Mouse (Mus musculus): ENCODE data around the gene B4galt2. TPM values are rescaled to one million over a fixed set of nuclear protein-coding genes. Genes with fewer than 3 reads are reported as not detected.

Gene B4galt2
- polyA plus RNA-seq, 1 experiment from 2014 or later, result 28.7 TPM

GRCm38 (mm10) chr4:117844467-117844866 is 38.8 kb downstream of the B4galt2 start:
- no peak for ATAC-seq
- Histone ChIP-seq H3K27ac (no peak overlapping the region), H3K27me3 (no peaks in the 10 kb centered on the region), H3K36me3 (ENCODE audit: poor library complexity, severe bottlenecking) (no peaks in the 10 kb centered on the region), H3K4me1 (peaks cover 12% of the 10 kb centered on the region), H3K9me3 (replicated peaks) (no peaks in the 10 kb centered on the region), H3K4me3 (no peak overlapping the region), H3K4me2 (no peak overlapping the region), H3K9ac (no peak overlapping the region)
- 93% methylated on average over 5 of the region's 5 CpGs for WGBS

- Histone ChIP-seq H3K4me2 (no peak overlapping the region), H3K36me3 (ENCODE audit: poor library complexity, severe bottlenecking) (no peaks in the 10 kb centered on the region), H3K9me3 (replicated peaks) (no peaks in the 10 kb centered on the region), H3K4me3 (no peak overlapping the region), H3K27ac (no peak overlapping the region), H3K4me1 (peaks cover 5% of the 10 kb centered on the region), H3K27me3 (no peaks in the 10 kb centered on the region), H3K9ac (no peak overlapping the region; the same call in 1 of the 2 replicates)
- ATAC-seq, result no peak
- WGBS, result 83% methylated on average over 5 of the region's 5 CpGs
Observed at GRCm38 (mm10) chr4:117843101-117843500, 40.2 kb downstream of the B4galt2 start.

- H3K4me2 ChIP-seq, result no peak overlapping the region
- 89% methylated on average over 3 of the region's 3 CpGs for WGBS
- H3K36me3 ChIP-seq (ENCODE audit: poor library complexity, severe bottlenecking), result no peaks in the 10 kb centered on the region
- no peaks in the 10 kb centered on the region for H3K27me3 ChIP-seq
- no peaks in the 10 kb centered on the region for H3K9me3 ChIP-seq (replicated peaks)
- ATAC-seq, result no peak
- no peak overlapping the region for H3K4me3 ChIP-seq
- H3K27ac ChIP-seq, result no peak overlapping the region
- H3K4me1 ChIP-seq, result no peaks in the 10 kb centered on the region; the same call in 1 of the 2 replicates
- H3K9ac ChIP-seq, result no peak overlapping the region
Observed at GRCm38 (mm10) chr4:117841566-117841965, 41.7 kb downstream of the B4galt2 start.

- Histone ChIP-seq H3K9ac (no peak overlapping the region), H3K36me3 (ENCODE audit: poor library complexity, severe bottlenecking) (no peaks in the 10 kb centered on the region), H3K4me2 (no peak overlapping the region), H3K4me1 (no peaks in the 10 kb centered on the region), H3K27me3 (no peaks in the 10 kb centered on the region), H3K4me3 (no peak overlapping the region), H3K9me3 (replicated peaks) (no peaks in the 10 kb centered on the region), H3K27ac (no peak overlapping the region)
- WGBS, result 95% methylated on average over 5 of the region's 5 CpGs
- no peak for ATAC-seq
Observed at GRCm38 (mm10) chr4:117840821-117841220, 42.5 kb downstream of the B4galt2 start.

- no peaks in the 10 kb centered on the region for H3K9me3 ChIP-seq (replicated peaks)
- no peak overlapping the region for H3K4me3 ChIP-seq
- H3K27me3 ChIP-seq, result no peaks in the 10 kb centered on the region
- no peak overlapping the region for H3K27ac ChIP-seq
- WGBS, result 86% methylated on average over 6 of the region's 6 CpGs
- peaks cover 5% of the 10 kb centered on the region for H3K4me1 ChIP-seq
- H3K4me2 ChIP-seq, result no peak overlapping the region
- no peak overlapping the region for H3K9ac ChIP-seq
- no peak for ATAC-seq
- H3K36me3 ChIP-seq (ENCODE audit: poor library complexity, severe bottlenecking), result no peaks in the 10 kb centered on the region
Observed at GRCm38 (mm10) chr4:117839366-117839765, 43.9 kb downstream of the B4galt2 start.

- ATAC-seq, result no peak
- 70% methylated on average over 4 of the region's 4 CpGs for WGBS
- no peak overlapping the region for H3K27ac ChIP-seq
- no peak overlapping the region for H3K4me3 ChIP-seq
- H3K9me3 ChIP-seq (replicated peaks), result no peaks in the 10 kb centered on the region
- H3K4me2 ChIP-seq, result no peak overlapping the region
- H3K4me1 ChIP-seq, result peaks cover 8% of the 10 kb centered on the region
- no peaks in the 10 kb centered on the region for H3K36me3 ChIP-seq (ENCODE audit: poor library complexity, severe bottlenecking)
- H3K9ac ChIP-seq, result no peak overlapping the region
- H3K27me3 ChIP-seq, result no peaks in the 10 kb centered on the region
Observed at GRCm38 (mm10) chr4:117837271-117837670, 46.0 kb downstream of the B4galt2 start.

GRCm38 (mm10) chr4:117836204-117836767 is 47.0 kb downstream of the B4galt2 start:
- WGBS, result under 1% methylated on average over 47 of the region's 48 CpGs
- Histone ChIP-seq H3K9ac (peak overlapping the region; percentile 85), H3K4me1 (peaks cover 8% of the 10 kb centered on the region), H3K4me2 (peak overlapping the region; percentile 97), H3K27ac (peak overlapping the region; percentile 68), H3K36me3 (ENCODE audit: poor library complexity, severe bottlenecking) (no peaks in the 10 kb centered on the region), H3K27me3 (no peaks in the 10 kb centered on the region), H3K9me3 (replicated peaks) (no peaks in the 10 kb centered on the region), H3K4me3 (peak overlapping the region; percentile 81)
- ATAC-seq, result peak; percentile 93

- 0% methylated on average over 52 of the region's 60 CpGs for WGBS
- H3K9me3 ChIP-seq (replicated peaks), result no peaks in the 10 kb centered on the region
Observed at GRCm38 (mm10) chr4:117835531-117836111, 47.7 kb downstream of the B4galt2 start.

GRCm38 (mm10) chr4:117834845-117835530 is 48.3 kb downstream of the B4galt2 start:
- peak overlapping the region; percentile 68 for H3K27ac ChIP-seq
- no peaks in the 10 kb centered on the region for H3K9me3 ChIP-seq (replicated peaks)
- H3K36me3 ChIP-seq (ENCODE audit: poor library complexity, severe bottlenecking), result no peaks in the 10 kb centered on the region
- under 1% methylated on average over 35 of the region's 36 CpGs for WGBS
- ATAC-seq, result peak; percentile 46
- peak overlapping the region; percentile 81 for H3K4me3 ChIP-seq
- H3K4me1 ChIP-seq, result peaks cover 9% of the 10 kb centered on the region
- no peaks in the 10 kb centered on the region; the same call in 1 of the 2 replicates for H3K27me3 ChIP-seq
- peak overlapping the region; percentile 85 for H3K9ac ChIP-seq
- H3K4me2 ChIP-seq, result peak overlapping the region; percentile 97

More at GRCm38 (mm10) chr4:117835531-117836111, 47.7 kb downstream of the B4galt2 start:
- H3K4me3 ChIP-seq, result peak overlapping the region; percentile 81
- no peaks in the 10 kb centered on the region for H3K36me3 ChIP-seq (ENCODE audit: poor library complexity, severe bottlenecking)
- no peaks in the 10 kb centered on the region for H3K27me3 ChIP-seq
- H3K9ac ChIP-seq, result peak overlapping the region; percentile 85
- H3K4me2 ChIP-seq, result peak overlapping the region; percentile 97
- H3K4me1 ChIP-seq, result peaks cover 8% of the 10 kb centered on the region
- peak; percentile 46 for ATAC-seq
- peak overlapping the region; percentile 68 for H3K27ac ChIP-seq

GRCm38 (mm10) chr4:117834457-117834844 is 48.8 kb downstream of the B4galt2 start, which contains the start of gene Slc6a9:
TSS of gene Slc6a9 (plus strand) at chr4:117834506.
- Histone ChIP-seq H3K4me2 (peak within 1 kb of the TSS; percentile 97), H3K9me3 (replicated peaks) (no peaks in the 10 kb centered on the region), H3K4me1 (peaks cover 14% of the 10 kb centered on the region), H3K4me3 (peak within 1 kb of the TSS; percentile 81), H3K36me3 (ENCODE audit: poor library complexity, severe bottlenecking) (no peaks in the 10 kb centered on the region), H3K9ac (peak within 1 kb of the TSS; percentile 85), H3K27ac (peak within 1 kb of the TSS; percentile 68), H3K27me3 (no peaks in the 10 kb centered on the region; the same call in 1 of the 2 replicates)
- 18% methylated on average over 3 of the region's 3 CpGs for WGBS
- no peak for ATAC-seq

GRCm38 (mm10) chr4:117831920-117832691 is 51.2 kb downstream of the B4galt2 start:
- H3K9ac ChIP-seq, result no peak overlapping the region
- 80% methylated on average over 9 of the region's 9 CpGs for WGBS
- peaks cover 14% of the 10 kb centered on the region for H3K4me1 ChIP-seq
- no peaks in the 10 kb centered on the region for H3K36me3 ChIP-seq (ENCODE audit: poor library complexity, severe bottlenecking)
- no peak for ATAC-seq
- no peaks in the 10 kb centered on the region; the same call in 1 of the 2 replicates for H3K27me3 ChIP-seq
- H3K27ac ChIP-seq, result no peak overlapping the region
- no peak overlapping the region for H3K4me3 ChIP-seq
- no peaks in the 10 kb centered on the region for H3K9me3 ChIP-seq (replicated peaks)
- H3K4me2 ChIP-seq, result no peak overlapping the region

GRCm38 (mm10) chr4:117831499-117831898 is 51.8 kb downstream of the B4galt2 start:
- 71% methylated on average over 2 of the region's 2 CpGs for WGBS
- Histone ChIP-seq H3K9ac (no peak overlapping the region), H3K27ac (no peak overlapping the region), H3K4me2 (no peak overlapping the region), H3K4me3 (no peak overlapping the region), H3K36me3 (ENCODE audit: poor library complexity, severe bottlenecking) (no peaks in the 10 kb centered on the region), H3K9me3 (replicated peaks) (no peaks in the 10 kb centered on the region), H3K27me3 (no peaks in the 10 kb centered on the region; the same call in 1 of the 2 replicates), H3K4me1 (peaks cover 14% of the 10 kb centered on the region)
- no peak for ATAC-seq

Data from forebrain, embryonic 13.5 days (tissue).